Mouse (Mus musculus) spleen, adult 2 months (tissue): ENCODE measurements at regions not wholly inside any gene's neighbourhood (a gene's known extent, or its start where the extent isn't known, plus 50 kb on each side); places are given as distances from the start of the nearest gene placed in this dataset.

ENCODE experiments used
- DNase-seq, 2 experiments: peaks; one replicate each; pipeline versions ENCODE4 v3.0.0 to v3.0.0-alpha.2; 2012 to 2021; ENCODE audit warnings: low spot score in 2 of 2, low read depth in 1 of 2
- H3K27ac ChIP-seq: fragments of 200-500 bp; 2 replicates; pipeline ENCODE4 v1.5.1; 2012; ENCODE audit warnings: low read length, inconsistent platforms; ENCODE audit not compliant: insufficient read depth
- H3K27me3 ChIP-seq: fragments of 200-500 bp; 2 replicates; pipeline ENCODE4 v1.6.1; 2012; ENCODE audit warnings: mild to moderate bottlenecking, moderate library complexity, low read length, inconsistent platforms; ENCODE audit not compliant: control insufficient read depth, insufficient read depth
- H3K36me3 ChIP-seq: fragments of 200-500 bp; 2 replicates; pipeline ENCODE4 v1.6.1; 2012; ENCODE audit warnings: mild to moderate bottlenecking, low read length, inconsistent platforms; ENCODE audit not compliant: control insufficient read depth, insufficient read depth
- H3K4me1 ChIP-seq: fragments of 200-500 bp; 2 replicates; pipeline ENCODE4 v1.6.1; 2011; ENCODE audit warnings: inconsistent platforms; ENCODE audit not compliant: control insufficient read depth, insufficient read depth, insufficient read length
- H3K4me3 ChIP-seq: fragments of 200-500 bp; 2 replicates; pipeline ENCODE4 v1.5.1; 2011; ENCODE audit warnings: mild to moderate bottlenecking, inconsistent platforms; ENCODE audit not compliant: insufficient read depth, insufficient read length; ENCODE audit errors: extremely low read depth
- CTCF ChIP-seq: fragments of 200-500 bp; IDR thresholded peaks from 2 replicates; pipeline ENCODE4 v1.5.1; 2011; ENCODE audit warnings: mild to moderate bottlenecking, inconsistent platforms; ENCODE audit not compliant: insufficient read depth, insufficient read length, insufficient replicate concordance; ENCODE audit errors: extremely low read depth
- POLR2A ChIP-seq: fragments of 200-500 bp; IDR thresholded peaks from 2 replicates; pipeline ENCODE4 v1.6.1; 2011; ENCODE audit warnings: low read depth, low read length, inconsistent platforms
- WGBS: fragments of 180-500 bp; shearing (Covaris S2); methylation state at CpG from one replicate; pipeline ENCODE4 v1.1.7; 2018; 5-methylcytosine and 5-hydroxymethylcytosine counted together

- no peak overlapping the region for H3K4me3 ChIP-seq
- no peak for TF ChIP-seq POLR2A
- TF ChIP-seq CTCF, result no peak
These were observed 121.9 kb upstream of the Slc39a10 start for GRCm38 (mm10) chr1:47014526-47014925.

GRCm38 (mm10) chr1:47003746-47004145 lies 111.1 kb upstream of the Slc39a10 start:
- 72% methylated on average over 5 of the region's 5 CpGs for WGBS
- Histone ChIP-seq H3K4me1 (no peaks in the 10 kb centered on the region), H3K27me3 (no peaks in the 10 kb centered on the region), H3K4me3 (no peak overlapping the region), H3K27ac (no peak overlapping the region), H3K36me3 (no peaks in the 10 kb centered on the region)
- no peak for TF ChIP-seq CTCF
- TF ChIP-seq POLR2A, result no peak
- no peak for DNase-seq

More at GRCm38 (mm10) chr1:47014526-47014925, 121.9 kb upstream of the Slc39a10 start:
- H3K36me3 ChIP-seq, result no peaks in the 10 kb centered on the region
- no peaks in the 10 kb centered on the region for H3K27me3 ChIP-seq
- DNase-seq, result no peak
- H3K27ac ChIP-seq, result no peak overlapping the region
- 82% methylated on average over 1 of the region's 1 CpGs for WGBS
- no peaks in the 10 kb centered on the region for H3K4me1 ChIP-seq

DNA sequence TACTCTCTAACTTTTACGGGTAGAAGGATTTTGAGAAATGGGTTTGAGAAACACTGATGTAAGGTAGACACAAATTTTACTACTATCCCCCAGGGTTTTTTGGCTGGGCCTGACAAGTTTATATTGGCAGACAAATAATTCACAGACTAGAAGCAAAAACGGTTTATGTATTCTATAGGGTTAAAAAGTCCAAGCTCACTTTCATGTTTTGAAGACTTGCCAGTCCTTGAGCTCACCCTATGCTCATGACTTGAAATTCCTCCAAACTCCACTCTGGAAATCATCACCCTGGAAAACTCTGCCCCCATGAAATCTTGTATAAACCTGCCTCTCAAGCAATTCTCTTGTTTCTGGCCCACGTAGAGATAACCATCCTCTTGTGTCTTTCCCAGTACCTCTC lies 106.7 kb upstream of the Slc39a10 start:
- WGBS, result 86% methylated on average over 3 of the region's 3 CpGs
- H3K27ac ChIP-seq, result no peak overlapping the region

DNA sequence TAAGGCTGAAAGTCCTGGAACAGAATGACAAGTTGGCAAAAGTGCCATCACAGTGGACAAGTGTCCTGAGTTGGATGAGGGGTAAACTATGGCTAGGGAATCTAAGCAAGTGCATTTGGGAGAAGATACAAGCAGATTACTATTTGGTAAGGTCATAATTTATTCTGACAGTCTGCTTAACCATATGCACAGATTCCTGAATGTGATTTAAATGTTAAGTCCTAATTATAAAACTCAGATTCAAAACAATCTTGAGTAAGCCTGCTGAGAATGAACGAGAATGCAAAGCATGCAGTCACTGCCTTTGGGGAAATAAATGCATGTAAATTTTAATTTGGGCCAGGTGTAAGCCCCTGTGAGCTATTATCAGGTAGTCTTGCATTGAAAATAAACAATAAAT lies 93.3 kb upstream of the Slc39a10 start:
- no peak overlapping the region for H3K27ac ChIP-seq
- no peak for DNase-seq
- 75% methylated on average over 1 of the region's 1 CpGs for WGBS
- no peaks in the 10 kb centered on the region for H3K4me1 ChIP-seq
- no peaks in the 10 kb centered on the region for H3K27me3 ChIP-seq
- TF ChIP-seq CTCF (no peak), POLR2A (no peak)
- no peak overlapping the region for H3K4me3 ChIP-seq
- no peaks in the 10 kb centered on the region for H3K36me3 ChIP-seq

More for the DNA sequence above, 106.7 kb upstream of the Slc39a10 start:
- H3K4me1 ChIP-seq, result no peaks in the 10 kb centered on the region
- H3K36me3 ChIP-seq, result no peaks in the 10 kb centered on the region
- no peak overlapping the region for H3K4me3 ChIP-seq
- DNase-seq, result no peak
- no peaks in the 10 kb centered on the region for H3K27me3 ChIP-seq
- TF ChIP-seq POLR2A (no peak), CTCF (no peak)

GRCm38 (mm10) chr1:46983093-46983492 lies 90.4 kb upstream of the Slc39a10 start:
- H3K27me3 ChIP-seq, result no peaks in the 10 kb centered on the region
- no peak overlapping the region for H3K27ac ChIP-seq
- H3K4me3 ChIP-seq, result no peak overlapping the region
- 81% methylated on average over 1 of the region's 1 CpGs for WGBS
- no peak for DNase-seq
- no peaks in the 10 kb centered on the region for H3K4me1 ChIP-seq
- TF ChIP-seq POLR2A (no peak), CTCF (no peak)
- H3K36me3 ChIP-seq, result no peaks in the 10 kb centered on the region

- no peaks in the 10 kb centered on the region for H3K36me3 ChIP-seq
- no peaks in the 10 kb centered on the region for H3K27me3 ChIP-seq
- H3K4me1 ChIP-seq, result no peaks in the 10 kb centered on the region
- H3K27ac ChIP-seq, result no peak overlapping the region
- 32% methylated on average over 3 of the region's 3 CpGs for WGBS
- no peak for TF ChIP-seq CTCF
- TF ChIP-seq POLR2A, result no peak
- H3K4me3 ChIP-seq, result no peak overlapping the region
- DNase-seq, result peak; percentile 18 to 50
These were observed 77.8 kb upstream of the Slc39a10 start for GRCm38 (mm10) chr1:46970470-46970869.

DNA sequence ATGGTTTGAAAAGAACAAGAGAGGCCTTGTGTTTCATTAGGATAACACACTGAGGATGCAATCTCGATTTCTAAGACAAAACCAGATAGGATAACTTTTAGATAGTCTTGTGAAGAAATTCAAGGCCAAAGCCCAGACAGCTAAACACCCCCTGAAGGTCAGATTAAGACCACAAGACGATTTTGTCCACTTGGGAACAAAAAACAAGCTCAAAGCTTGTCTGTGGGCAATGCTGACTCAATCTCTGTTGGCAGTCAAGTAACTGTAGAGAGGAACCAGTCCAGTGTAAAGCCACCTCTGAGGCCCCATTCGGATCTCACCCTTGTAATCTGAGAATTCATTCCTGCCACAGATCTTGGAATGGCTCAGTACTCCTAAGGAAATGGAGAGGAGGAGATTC lies 75.7 kb upstream of the Slc39a10 start:
- Histone ChIP-seq H3K4me3 (no peak overlapping the region), H3K36me3 (no peaks in the 10 kb centered on the region), H3K27ac (no peak overlapping the region), H3K27me3 (no peaks in the 10 kb centered on the region), H3K4me1 (no peaks in the 10 kb centered on the region)
- WGBS, result 81% methylated on average over 3 of the region's 3 CpGs
- no peak for DNase-seq
- TF ChIP-seq POLR2A (no peak), CTCF (no peak)

- H3K27ac ChIP-seq, result no peak overlapping the region
- WGBS, result 82% methylated on average over 3 of the region's 3 CpGs
- no peak for DNase-seq
- no peaks in the 10 kb centered on the region for H3K4me1 ChIP-seq
- no peaks in the 10 kb centered on the region for H3K27me3 ChIP-seq
- no peak overlapping the region for H3K4me3 ChIP-seq
- no peaks in the 10 kb centered on the region for H3K36me3 ChIP-seq
- TF ChIP-seq CTCF (no peak), POLR2A (no peak)
These were observed 74.2 kb upstream of the Slc39a10 start for GRCm38 (mm10) chr1:46966917-46967266.
